Mouse (Mus musculus) gastrocnemius, adult 8-10 months (tissue): ENCODE results near the gene Grb14. TPM values are rescaled to one million over a fixed set of nuclear protein-coding genes. Genes with fewer than 3 reads are reported as not detected.
A peak's percentile ranks its signal among the peaks of the same experiment; 100 is the strongest.

Experiments used
- DNase-seq, 2 experiments: peaks; one replicate each; pipeline ENCODE4 v3.0.0; 2022; ENCODE audit warnings: low spot score in 2 of 2
- total RNA-seq, 4 experiments: library from RNA; stranded (reverse); gene quantifications; 2 replicates each; pipeline ENCODE4 v1.2.4; 2022

Grb14 gene
- total RNA-seq, 4 experiments from 2014 or later, result 10.3 to 26.3 (median 20.2) TPM

- DNase-seq, result no peak
These were observed 49.2 kb downstream of the Grb14 start for GRCm38 (mm10) chr2:64975546-64975945.

- no peak for DNase-seq
These were observed 50.2 kb downstream of the Grb14 start for GRCm38 (mm10) chr2:64974549-64974948.

- DNase-seq, result no peak
These were observed 50.9 kb downstream of the Grb14 start for GRCm38 (mm10) chr2:64973819-64974441.

- DNase-seq, result no peak
These were observed 51.7 kb downstream of the Grb14 start for GRCm38 (mm10) chr2:64973125-64973524.

- DNase-seq, result no peak
These were observed 53.0 kb downstream of the Grb14 start for GRCm38 (mm10) chr2:64971828-64972227.

DNA sequence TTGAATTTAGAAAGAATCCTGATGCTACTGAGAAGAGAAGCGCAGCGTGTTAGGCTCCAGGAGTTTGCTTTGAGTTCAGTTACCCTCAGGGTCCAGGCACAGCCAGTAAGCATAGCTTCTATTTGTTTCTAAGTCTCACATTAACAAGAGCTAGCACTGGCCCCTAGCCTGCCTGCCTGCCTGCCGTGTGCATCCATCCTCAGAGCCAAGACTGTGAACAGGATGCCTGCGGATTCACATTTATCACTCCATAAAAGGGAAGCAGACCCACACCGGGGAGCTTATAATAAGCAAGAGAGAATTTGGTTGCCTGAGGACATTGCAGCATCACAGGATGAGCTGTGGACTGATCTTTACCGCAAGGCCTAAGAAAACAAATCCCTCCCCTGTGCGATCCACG lies 53.8 kb downstream of the Grb14 start:
- no peak for DNase-seq

GRCm38 (mm10) chr2:64966893-64967444 lies 57.8 kb downstream of the Grb14 start:
- DNase-seq, result no peak

DNA sequence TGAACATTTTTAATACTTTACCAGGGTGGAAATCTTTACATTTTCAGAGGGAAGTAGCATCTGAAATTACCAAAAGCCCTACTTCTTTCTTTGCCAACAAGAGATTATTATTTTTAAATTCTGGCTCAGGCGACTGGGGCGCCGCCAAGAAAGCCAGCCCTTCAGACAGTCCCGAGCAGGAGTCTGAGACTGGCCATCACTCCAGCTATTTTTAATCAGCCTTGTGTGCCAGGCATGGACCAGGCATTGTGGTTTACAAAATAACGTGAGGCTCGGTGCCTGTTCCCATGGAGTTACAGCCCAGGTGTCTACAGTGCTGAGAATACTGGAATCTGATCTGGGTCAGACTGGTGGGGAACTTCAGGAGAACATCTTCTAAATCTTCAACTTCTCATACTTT lies 58.5 kb downstream of the Grb14 start:
- DNase-seq, result peak; percentile 12 to 23

- no peak for DNase-seq
These were observed 59.4 kb downstream of the Grb14 start for GRCm38 (mm10) chr2:64965227-64965864.

DNA sequence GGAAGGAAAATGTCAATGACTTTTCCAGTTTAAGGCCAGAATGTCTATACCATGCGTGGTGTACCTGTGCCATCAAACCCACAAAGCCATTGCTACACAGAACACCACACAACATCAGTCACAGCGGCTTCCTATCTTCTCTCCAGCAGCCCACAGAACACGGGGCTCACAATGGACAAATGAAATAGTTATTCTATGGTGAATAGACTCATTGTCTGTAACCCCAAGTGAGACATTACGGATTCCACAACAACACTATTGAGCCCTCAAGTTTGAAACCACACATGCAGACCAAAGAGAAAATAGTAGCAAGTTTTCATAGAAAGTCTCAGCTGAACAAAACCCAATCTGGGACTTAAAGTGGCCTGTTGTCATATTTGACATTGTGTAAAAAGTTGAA lies 62.6 kb downstream of the Grb14 start:
- no peak for DNase-seq

DNA sequence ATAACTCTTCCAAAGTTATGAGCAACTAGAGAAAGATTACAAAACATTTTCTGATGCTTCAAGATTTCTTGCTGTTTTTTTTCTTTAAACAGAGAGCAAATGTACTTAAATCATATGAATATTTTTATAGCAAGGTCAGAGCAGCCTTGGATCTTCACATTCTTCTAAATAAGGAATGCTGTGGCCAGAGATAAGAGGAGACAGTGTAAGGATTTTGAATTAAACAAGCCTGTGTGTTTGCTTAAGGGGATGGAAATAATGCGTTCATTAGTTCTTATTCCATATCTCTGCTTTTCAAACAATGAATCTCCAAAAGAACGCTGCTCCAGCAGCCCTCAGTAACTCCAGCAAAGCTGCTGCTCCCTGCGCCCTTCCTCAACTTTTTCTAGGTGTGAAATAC lies 63.4 kb downstream of the Grb14 start:
- no peak for DNase-seq

GRCm38 (mm10) chr2:64959657-64960056 lies 65.1 kb downstream of the Grb14 start:
- DNase-seq, result no peak

DNA sequence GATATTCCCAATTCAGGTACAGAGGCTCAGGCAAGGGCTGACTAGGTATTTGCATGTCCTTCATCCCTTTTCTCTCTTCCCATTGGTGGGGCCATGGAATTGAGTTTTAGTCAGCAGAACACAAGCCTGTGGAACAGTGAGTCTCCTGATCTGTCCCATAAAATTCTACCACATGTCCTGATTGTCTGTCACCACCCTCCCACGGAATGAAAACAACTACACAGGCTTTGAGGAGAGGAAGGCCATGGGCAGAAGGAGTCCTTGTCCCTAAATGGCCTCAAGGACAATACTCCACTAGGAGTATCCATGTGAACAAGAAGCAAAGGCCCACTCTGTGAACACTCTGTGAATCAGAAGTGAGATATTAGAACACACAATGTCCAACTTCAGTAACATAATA lies 69.3 kb downstream of the Grb14 start:
- DNase-seq, result no peak

DNA sequence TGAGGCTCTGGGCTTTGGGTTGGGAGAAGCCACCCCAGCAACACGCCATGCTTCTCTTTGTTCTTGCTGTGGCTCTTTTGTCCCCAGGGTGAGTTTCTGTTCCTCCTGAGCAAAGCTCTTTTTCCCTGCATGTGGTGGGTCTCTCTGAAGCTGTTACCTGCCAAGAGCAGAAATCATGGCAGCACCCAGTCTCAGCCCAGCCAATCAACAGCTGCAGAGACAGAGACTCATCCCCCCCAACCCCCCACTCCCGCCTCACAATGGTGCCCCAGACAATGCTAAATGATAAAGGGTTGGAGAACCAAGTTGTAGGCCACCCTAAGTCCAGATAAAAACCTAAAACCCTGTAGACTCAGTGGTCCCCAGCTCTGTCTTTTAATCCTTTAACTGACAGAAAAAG lies 75.6 kb downstream of the Grb14 start:
- no peak for DNase-seq

DNA sequence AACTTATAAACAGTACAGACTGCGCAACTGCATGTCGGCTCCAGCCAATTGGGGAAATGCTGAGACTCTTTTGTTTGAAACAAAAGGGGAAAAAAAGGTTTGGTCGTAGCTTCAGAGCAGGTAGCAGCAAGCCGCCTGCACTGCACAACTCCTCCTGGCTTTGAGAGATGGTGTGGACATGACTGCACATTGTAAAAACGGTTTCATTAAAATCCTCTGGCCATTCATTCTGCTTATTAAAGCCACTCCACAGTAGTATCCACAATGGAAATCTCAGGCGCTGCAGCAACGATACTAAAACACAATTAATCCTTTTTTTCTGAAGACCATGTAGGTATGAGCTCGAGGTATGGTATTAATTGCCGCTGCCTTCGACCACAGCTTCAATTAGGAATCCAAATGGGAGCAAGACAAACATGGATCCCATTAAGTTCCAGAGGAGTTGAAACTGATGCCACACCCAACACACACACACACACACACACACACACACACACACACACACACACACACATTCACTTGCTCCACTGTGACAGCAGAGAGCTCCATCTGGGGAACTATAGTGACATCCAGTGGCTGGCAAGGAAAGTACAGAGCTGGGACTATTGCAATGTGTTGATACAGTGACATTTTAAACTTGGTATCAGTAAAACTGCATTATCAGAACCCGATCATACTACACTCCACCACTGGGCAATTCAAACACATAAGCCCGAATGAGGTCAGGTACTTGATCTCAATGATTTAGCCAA lies 76.2 kb downstream of the Grb14 start:
- DNase-seq, result no peak

DNA sequence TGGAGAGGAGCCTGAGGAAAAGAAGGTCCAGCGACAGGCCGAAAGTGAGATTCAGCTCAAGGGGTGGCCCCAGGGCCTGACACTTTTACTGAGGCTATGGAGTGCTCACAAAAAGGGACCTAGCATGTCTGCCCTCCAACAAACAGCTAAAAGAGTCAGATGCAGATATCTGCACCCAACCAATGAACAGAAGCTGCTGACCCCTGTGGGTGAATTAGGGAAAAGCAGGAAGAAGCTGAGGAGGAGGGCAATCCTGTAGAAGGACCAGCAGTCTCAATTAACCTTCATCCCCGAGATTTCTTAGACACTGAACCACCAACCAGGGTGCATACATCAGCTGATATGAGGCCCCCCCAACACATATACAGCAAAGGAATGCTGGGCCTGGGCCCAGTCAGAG lies 77.3 kb downstream of the Grb14 start:
- DNase-seq, result no peak

GRCm38 (mm10) chr2:64920879-64921278 lies 103.9 kb downstream of the Grb14 start:
- DNase-seq, result no peak

DNA sequence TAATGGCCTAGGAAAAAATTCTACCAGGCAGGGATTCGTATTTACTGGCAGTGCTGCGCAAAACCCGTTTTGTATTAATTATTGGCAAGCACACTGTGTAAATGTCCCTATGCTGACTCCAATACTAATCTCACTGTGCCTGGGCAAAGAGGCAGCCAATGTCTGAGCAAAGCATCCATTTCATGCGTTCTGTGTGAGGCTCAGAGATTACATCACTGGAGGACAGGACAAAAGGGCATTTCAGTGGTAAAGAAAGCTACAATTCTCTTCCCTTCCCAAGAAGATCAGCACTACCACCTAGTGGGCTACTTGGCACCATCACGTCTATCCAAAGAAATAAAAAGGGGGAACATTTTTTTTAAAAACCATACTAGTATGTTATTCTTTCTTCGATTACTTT lies 109.3 kb downstream of the Grb14 start:
- DNase-seq, result no peak

- DNase-seq, result no peak
These were observed 119.9 kb downstream of the Grb14 start for GRCm38 (mm10) chr2:64904877-64905276.

- DNase-seq, result no peak
These were observed 126.9 kb downstream of the Grb14 start for GRCm38 (mm10) chr2:64897844-64898243.

GRCm38 (mm10) chr2:64893233-64893632 lies 131.6 kb downstream of the Grb14 start:
- no peak for DNase-seq

GRCm38 (mm10) chr2:64887098-64887757 lies 137.6 kb downstream of the Grb14 start:
- DNase-seq, result no peak
